29 mouse cellular contexts compared by ENCODE assay signal in the genomic region with DNA sequence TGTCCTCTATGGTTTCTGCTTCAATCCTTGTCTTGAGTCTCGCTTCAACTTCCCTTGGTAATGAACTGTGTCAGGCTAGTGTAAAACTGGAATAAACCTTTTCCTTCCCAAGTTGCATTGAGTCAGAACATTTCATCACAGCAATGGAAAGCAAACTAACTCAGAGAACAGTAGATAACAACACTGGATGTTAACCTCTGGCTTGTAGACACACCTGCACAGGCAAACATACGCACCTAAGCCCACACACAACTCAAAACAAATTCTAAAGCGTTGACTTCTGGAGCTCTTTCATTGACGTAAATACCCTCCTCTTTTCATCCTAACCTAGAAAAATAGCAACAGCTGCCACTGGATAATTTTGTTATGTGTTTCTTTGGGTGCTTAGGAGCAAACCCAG.
"Had no signal": no experiment of that assay in that cellular context is flagged by ENCODE, and none has a peak within 500 bp of the region (broad histone marks: within the 10 kb centered on the region; RNA-seq: fewer than 3 reads in every experiment).

No protein-coding gene starts in this region.

- ATAC-seq: forebrain, embryonic 13.5 days; forebrain, embryonic 14.5 days; forebrain, embryonic 15.5 days; forebrain, embryonic 16.5 days; forebrain, postnatal 0 days had no signal

- H3K4me2 ChIP-seq: embryonic facial prominence, embryonic 12.5 days; embryonic facial prominence, embryonic 13.5 days; embryonic facial prominence, embryonic 15.5 days; forebrain, embryonic 12.5 days; forebrain, embryonic 13.5 days; forebrain, embryonic 15.5 days had no signal

- H3K36me3 ChIP-seq: embryonic facial prominence, embryonic 10.5 days; embryonic facial prominence, embryonic 12.5 days; embryonic facial prominence, embryonic 13.5 days; embryonic facial prominence, embryonic 15.5 days; forebrain, embryonic 10.5 days; forebrain, embryonic 12.5 days; forebrain, embryonic 15.5 days had no signal

- H3K4me1 ChIP-seq: embryonic facial prominence, embryonic 10.5 days; embryonic facial prominence, embryonic 12.5 days; embryonic facial prominence, embryonic 13.5 days; embryonic facial prominence, embryonic 15.5 days; forebrain, embryonic 10.5 days; forebrain, embryonic 12.5 days; forebrain, embryonic 13.5 days; forebrain, embryonic 15.5 days had no signal

- H3K27ac ChIP-seq: embryonic facial prominence, embryonic 10.5 days; embryonic facial prominence, embryonic 12.5 days; embryonic facial prominence, embryonic 13.5 days; embryonic facial prominence, embryonic 15.5 days; forebrain, embryonic 10.5 days; forebrain, embryonic 12.5 days; forebrain, embryonic 13.5 days; forebrain, embryonic 15.5 days; gastrocnemius, adult 2 months; heart, adult 2 months had no signal

- DNase-seq: cerebellum, adult 2 months; cerebellum, adult 8-10 months; cerebellum, adult 9-10 months; cerebellum, adult 9-11 months; cerebellum, postnatal 10 days; cerebellum, postnatal 14 days; cerebellum, postnatal 25 days; cerebellum, postnatal 36 days; embryo, embryonic 11 days; forebrain, postnatal 0 days; gastrocnemius, adult 2 months; gastrocnemius, postnatal 10 days; gastrocnemius, postnatal 14 days; gastrocnemius, postnatal 25 days; gastrocnemius, postnatal 36 days; heart, adult 11 months; heart, adult 18-20 months; heart, adult 2 months had no signal

- H3K9ac ChIP-seq: embryonic facial prominence, embryonic 12.5 days; embryonic facial prominence, embryonic 13.5 days; embryonic facial prominence, embryonic 15.5 days; forebrain, embryonic 12.5 days; forebrain, embryonic 13.5 days; forebrain, embryonic 15.5 days; forebrain, postnatal 0 days had no signal

- H3K4me3 ChIP-seq: embryonic facial prominence, embryonic 10.5 days; embryonic facial prominence, embryonic 12.5 days; embryonic facial prominence, embryonic 13.5 days; embryonic facial prominence, embryonic 15.5 days; erythroblast, embryonic 14.5 days; forebrain, embryonic 10.5 days; forebrain, embryonic 12.5 days; forebrain, embryonic 13.5 days; forebrain, embryonic 15.5 days; gastrocnemius, adult 2 months; heart, adult 2 months had no signal

- H3K27me3 ChIP-seq: embryonic facial prominence, embryonic 12.5 days; embryonic facial prominence, embryonic 13.5 days; embryonic facial prominence, embryonic 15.5 days; forebrain, embryonic 12.5 days; forebrain, embryonic 13.5 days; forebrain, embryonic 15.5 days had no signal

- H3K9me3 ChIP-seq: embryonic facial prominence, embryonic 10.5 days; embryonic facial prominence, embryonic 12.5 days; embryonic facial prominence, embryonic 13.5 days; embryonic facial prominence, embryonic 15.5 days; forebrain, embryonic 10.5 days; forebrain, embryonic 12.5 days; forebrain, embryonic 13.5 days; forebrain, embryonic 15.5 days had no signal
